Mouse (Mus musculus) spleen, adult 2 months (tissue): ENCODE results near the gene Btbd18. TPM values are rescaled to one million over a fixed set of nuclear protein-coding genes. Genes with fewer than 3 reads are reported as not detected.

Experiments
- DNase-seq, 2 experiments: peaks; one replicate each; pipeline versions ENCODE4 v3.0.0 to v3.0.0-alpha.2; 2012 to 2021; ENCODE audit warnings: low spot score in 2 of 2, low read depth in 1 of 2
- H3K27ac ChIP-seq: fragments of 200-500 bp; 2 replicates; pipeline ENCODE4 v1.5.1; 2012; ENCODE audit warnings: low read length, inconsistent platforms; ENCODE audit not compliant: insufficient read depth
- H3K27me3 ChIP-seq: fragments of 200-500 bp; 2 replicates; pipeline ENCODE4 v1.6.1; 2012; ENCODE audit warnings: mild to moderate bottlenecking, moderate library complexity, low read length, inconsistent platforms; ENCODE audit not compliant: control insufficient read depth, insufficient read depth
- H3K36me3 ChIP-seq: fragments of 200-500 bp; 2 replicates; pipeline ENCODE4 v1.6.1; 2012; ENCODE audit warnings: mild to moderate bottlenecking, low read length, inconsistent platforms; ENCODE audit not compliant: control insufficient read depth, insufficient read depth
- H3K4me1 ChIP-seq: fragments of 200-500 bp; 2 replicates; pipeline ENCODE4 v1.6.1; 2011; ENCODE audit warnings: inconsistent platforms; ENCODE audit not compliant: control insufficient read depth, insufficient read depth, insufficient read length
- H3K4me3 ChIP-seq: fragments of 200-500 bp; 2 replicates; pipeline ENCODE4 v1.5.1; 2011; ENCODE audit warnings: mild to moderate bottlenecking, inconsistent platforms; ENCODE audit not compliant: insufficient read depth, insufficient read length; ENCODE audit errors: extremely low read depth
- CTCF ChIP-seq: fragments of 200-500 bp; IDR thresholded peaks from 2 replicates; pipeline ENCODE4 v1.5.1; 2011; ENCODE audit warnings: mild to moderate bottlenecking, inconsistent platforms; ENCODE audit not compliant: insufficient read depth, insufficient read length, insufficient replicate concordance; ENCODE audit errors: extremely low read depth
- POLR2A ChIP-seq: fragments of 200-500 bp; IDR thresholded peaks from 2 replicates; pipeline ENCODE4 v1.6.1; 2011; ENCODE audit warnings: low read depth, low read length, inconsistent platforms
- WGBS: fragments of 180-500 bp; shearing (Covaris S2); methylation state at CpG from one replicate; pipeline ENCODE4 v1.1.7; 2018; 5-methylcytosine and 5-hydroxymethylcytosine counted together
- polyA plus RNA-seq: library from polyadenylated mRNA; depleted of rRNA; stranded (reverse); fragments of >200 nt; gene quantifications from 2 replicates; pipeline ENCODE4 v1.2.3, GENCODE M21; 2012; rRNA removed

Gene Btbd18
- polyA plus RNA-seq, 1 experiment, result not detected

DNA sequence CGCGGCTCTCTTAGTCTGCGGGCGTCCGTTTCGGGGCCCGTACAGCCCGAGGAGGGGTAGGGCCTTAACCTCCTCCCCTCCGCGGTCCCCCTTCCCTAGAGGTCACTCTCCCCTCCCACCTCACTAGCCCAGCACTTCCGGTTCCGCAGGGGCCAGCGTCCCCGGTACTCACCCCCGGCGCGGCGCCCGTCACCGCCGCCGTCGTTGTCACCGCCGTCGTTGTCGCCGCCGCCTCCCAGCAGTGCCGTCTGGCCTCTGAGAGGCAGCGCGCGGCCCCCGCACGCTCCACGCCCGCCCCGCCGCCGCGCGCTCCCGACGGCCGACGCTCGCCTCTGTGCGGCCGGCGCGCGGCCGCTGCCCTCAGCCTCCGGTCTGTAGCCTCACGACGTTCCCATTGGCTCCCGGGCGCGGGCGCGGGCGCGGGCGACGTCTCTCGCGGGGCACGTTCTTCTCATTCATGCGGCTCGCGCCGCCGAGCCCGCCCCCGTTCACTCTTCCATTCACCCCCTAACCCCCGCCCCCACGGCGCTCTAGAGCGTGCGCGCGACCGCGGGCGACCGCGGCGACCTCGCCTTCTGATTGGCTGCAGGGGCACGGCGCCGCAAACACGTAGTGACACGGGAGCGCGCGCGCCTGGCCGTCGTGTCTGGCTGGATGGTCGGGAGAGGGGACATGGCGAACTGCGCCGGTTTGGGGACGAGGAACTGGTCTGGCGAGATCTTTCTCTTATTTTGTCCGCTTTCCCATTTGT is 56.1 kb downstream of the Btbd18 start, which contains the start of gene Zdhhc5:
Gene Zdhhc5 (minus strand): TSS at position 370 of the 751 bp plus-strand sequence.
- Histone ChIP-seq H3K36me3 (peaks cover 6% of the 10 kb centered on the region), H3K4me1 (peaks cover 3% of the 10 kb centered on the region), H3K4me3 (peak within 1 kb of the TSS; percentile 98), H3K27ac (peak within 1 kb of the TSS; percentile 94), H3K27me3 (no peaks in the 10 kb centered on the region)
- under 1% methylated on average over 104 of the region's 107 CpGs for WGBS
- peak; percentile 96 to 97 for DNase-seq
- TF ChIP-seq POLR2A (peak; percentile 89), CTCF (no peak)

DNA sequence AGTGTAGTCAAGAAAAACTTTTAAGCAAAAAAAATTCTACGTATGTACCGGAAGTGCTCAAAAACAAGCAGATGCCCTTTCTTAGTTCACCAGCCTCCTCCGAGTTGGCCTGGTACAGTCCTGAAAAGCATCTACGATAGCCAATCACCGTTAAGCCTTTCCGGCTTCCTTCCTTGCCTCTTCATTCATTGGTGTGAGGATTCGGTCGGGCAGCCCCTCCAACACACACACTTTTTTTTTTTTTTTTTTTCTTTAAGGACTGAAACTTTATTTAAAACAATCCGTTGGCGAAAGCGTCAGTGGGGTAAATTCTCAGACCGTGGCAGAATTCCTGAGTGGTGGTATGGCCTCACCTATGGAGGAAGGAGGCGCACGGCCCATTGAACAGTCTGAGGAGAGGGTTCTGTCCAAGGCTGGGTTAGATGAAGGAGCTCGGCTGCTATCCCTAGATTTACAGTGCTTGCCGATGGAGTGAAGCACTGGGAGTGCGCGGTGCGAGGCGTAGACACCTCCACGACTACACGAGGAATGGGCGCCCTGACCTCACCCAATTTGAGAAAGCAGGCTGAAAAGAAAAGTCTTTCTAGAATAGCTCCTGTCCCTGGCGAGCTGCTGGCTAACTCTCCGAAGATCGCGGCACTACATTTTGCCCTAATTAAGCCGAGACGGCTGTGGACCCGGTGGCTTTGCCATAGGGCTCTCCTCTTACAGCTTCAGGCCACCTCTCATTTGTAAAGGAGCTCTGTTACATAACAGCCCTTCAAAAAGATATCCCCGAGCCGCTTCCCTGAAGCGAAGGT is 56.9 kb downstream of the Btbd18 start:
- peaks cover 2% of the 10 kb centered on the region for H3K36me3 ChIP-seq
- WGBS, result under 1% methylated on average over 33 of the region's 33 CpGs
- H3K27me3 ChIP-seq, result no peaks in the 10 kb centered on the region
- peak; percentile 74 to 98 for DNase-seq
- no peak for TF ChIP-seq POLR2A
- no peak for TF ChIP-seq CTCF
- H3K4me3 ChIP-seq, result peak overlapping the region; percentile 98
- H3K27ac ChIP-seq, result peak overlapping the region; percentile 94
- H3K4me1 ChIP-seq, result peaks cover 3% of the 10 kb centered on the region

DNA sequence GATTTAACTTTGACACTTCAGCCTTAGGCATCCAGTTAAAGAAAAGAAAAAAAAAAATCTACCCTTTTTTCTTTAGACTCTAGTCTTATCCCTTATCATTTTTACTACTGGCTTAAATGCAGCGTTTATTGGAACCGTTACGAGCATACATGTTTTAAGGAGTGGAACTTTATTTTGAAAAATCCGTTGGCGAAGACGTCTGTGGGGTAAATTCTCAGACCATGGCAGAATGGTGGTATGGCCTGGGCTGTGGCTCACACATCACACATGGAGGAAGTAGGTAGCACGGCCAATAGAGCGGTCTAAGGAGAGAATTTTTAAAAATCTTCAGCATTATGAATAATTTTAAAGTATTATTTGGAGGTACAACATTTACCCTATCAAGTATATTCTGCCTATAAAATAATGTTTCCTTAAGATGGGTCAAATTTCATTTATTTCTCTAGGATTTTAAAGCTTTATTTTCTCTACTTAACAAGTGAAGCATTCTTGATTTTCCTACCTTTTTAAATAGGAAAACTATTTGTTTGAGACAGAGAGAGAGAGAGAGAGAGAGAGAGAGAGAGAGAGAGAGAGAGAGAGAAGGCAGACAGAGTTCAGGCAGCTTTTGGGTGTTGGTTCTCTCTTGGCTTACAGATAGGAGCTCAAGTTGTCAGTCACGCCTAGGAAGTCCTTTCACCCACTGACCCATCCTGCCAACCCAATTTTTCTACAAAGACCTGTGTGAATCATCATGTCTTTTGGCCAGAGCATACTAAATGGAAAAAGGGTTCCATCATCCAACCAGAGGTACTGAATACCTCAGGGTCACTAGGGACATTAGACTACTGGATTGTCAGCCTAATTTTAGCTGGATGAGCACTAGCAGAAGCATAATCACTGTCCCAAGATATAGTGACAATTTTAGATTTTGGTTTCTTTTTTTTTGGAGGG is 57.8 kb downstream of the Btbd18 start:
- 14% methylated on average over 9 of the region's 9 CpGs for WGBS
- Histone ChIP-seq H3K4me3 (peak overlapping the region; percentile 98; the same call in 1 of the 2 replicates), H3K27me3 (no peaks in the 10 kb centered on the region), H3K36me3 (peaks cover 1% of the 10 kb centered on the region; the same call in 1 of the 2 replicates), H3K4me1 (peaks cover 3% of the 10 kb centered on the region), H3K27ac (peak overlapping the region; percentile 90)
- TF ChIP-seq CTCF, result no peak
- TF ChIP-seq POLR2A, result no peak
- no peak for DNase-seq

DNA sequence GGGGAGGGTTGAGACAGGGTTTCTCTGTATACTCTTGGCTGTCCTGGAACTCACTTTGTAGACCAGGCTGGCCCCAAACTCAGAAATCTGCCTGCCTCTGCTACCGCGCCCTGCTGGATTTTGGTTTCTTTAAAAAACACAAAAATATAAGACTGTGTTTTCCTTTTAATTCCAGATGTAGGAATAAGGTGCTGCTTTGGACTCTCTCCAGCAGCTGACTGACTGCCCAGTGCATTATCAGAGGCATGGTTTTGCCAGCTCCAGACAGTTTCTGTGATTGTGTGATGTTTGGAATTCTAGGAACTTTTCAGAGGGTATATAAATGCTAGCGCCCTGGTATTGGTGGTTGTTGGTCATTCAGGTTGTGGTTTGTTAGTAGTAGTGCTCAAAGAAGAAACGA is 58.5 kb downstream of the Btbd18 start:
- no peaks in the 10 kb centered on the region for H3K27me3 ChIP-seq
- H3K36me3 ChIP-seq, result peaks cover 1% of the 10 kb centered on the region; the same call in 1 of the 2 replicates
- peaks cover 3% of the 10 kb centered on the region for H3K4me1 ChIP-seq
- no peak overlapping the region for H3K4me3 ChIP-seq
- no peak for DNase-seq
- WGBS, result 90% methylated on average over 4 of the region's 4 CpGs
- no peak overlapping the region for H3K27ac ChIP-seq
- TF ChIP-seq CTCF (no peak), POLR2A (no peak)

Other genes starting within 250 kb of the Btbd18 start
- gene Calcrl, start 233.7 kb upstream of the Btbd18 start, polyA plus RNA-seq, result 4.5 and 6.0 TPM in 2 replicates
- gene Tfpi, start 182.3 kb upstream of the Btbd18 start, polyA plus RNA-seq, result 4.4 and 5.1 TPM in 2 replicates
- 12.3 and 14.7 TPM in 2 replicates for gene Ctnnd1, start 8.3 kb upstream of the Btbd18 start, polyA plus RNA-seq
- gene Selenoh, start 11.7 kb downstream of the Btbd18 start, polyA plus RNA-seq, result 52.6 and 76.8 TPM in 2 replicates
- gene Gm28635, start 19.0 kb downstream of the Btbd18 start, polyA plus RNA-seq, result not detected in 2 replicates
- 4.9 and 5.0 TPM in 2 replicates for gene Med19, start 19.3 kb downstream of the Btbd18 start, polyA plus RNA-seq
- 25.3 and 32.3 TPM in 2 replicates for gene Tmx2, start 20.1 kb downstream of the Btbd18 start, polyA plus RNA-seq
- 24.2 and 27.1 TPM in 2 replicates for gene Zdhhc5, start 56.1 kb downstream of the Btbd18 start, polyA plus RNA-seq
- gene Clp1, start 68.3 kb downstream of the Btbd18 start, polyA plus RNA-seq, result 12.8 and 13.3 TPM in 2 replicates
- gene Ypel4, start 75.0 kb downstream of the Btbd18 start, polyA plus RNA-seq, result 28.2 and 42.6 TPM in 2 replicates
- 0.28 and 0.32 TPM in 2 replicates for gene Gm19426, start 84.6 kb downstream of the Btbd18 start, polyA plus RNA-seq
- gene Serping1, start 116.4 kb downstream of the Btbd18 start, polyA plus RNA-seq, result 135 and 186 TPM in 2 replicates
- gene Ube2l6, start 139.7 kb downstream of the Btbd18 start, polyA plus RNA-seq, result 125 and 250 TPM in 2 replicates
- 0.04 TPM in 1 of 2 replicates, not detected in the other for gene Smtnl1, start 163.6 kb downstream of the Btbd18 start, polyA plus RNA-seq
- 19.0 and 24.4 TPM in 2 replicates for gene Timm10, start 167.9 kb downstream of the Btbd18 start, polyA plus RNA-seq
- 59.6 and 70.0 TPM in 2 replicates for gene Slc43a1, start 179.8 kb downstream of the Btbd18 start, polyA plus RNA-seq
- gene Rtn4rl2, start 227.6 kb downstream of the Btbd18 start, polyA plus RNA-seq, result 3.0 and 7.3 TPM in 2 replicates